Mouse (Mus musculus) midbrain, embryonic 12.5 days (tissue): Measurements from ENCODE around the gene 1190007I07Rik. TPM values are rescaled to one million over a fixed set of nuclear protein-coding genes. Genes with fewer than 3 reads are reported as not detected.
"Not testable (repeated sequence)": the region's sequence is repeated elsewhere in the genome, so short reads cannot be mapped to it uniquely, and the experiment has no call there.

Experiments used
- ATAC-seq: fragments of 200-750 bp; cut with Nextera tagmentation; 2 replicates; pipeline ENCODE4 v1.8.0; 2017; ENCODE audit warnings: low read depth, moderate TSS enrichment, moderate library complexity; ENCODE audit not compliant: low FRiP score
- H3K27ac ChIP-seq: fragments of 300-500 bp; sonication (generic); replicated peaks from 2 replicates; pipeline ENCODE4 v1.5.1; 2016; ENCODE audit warnings: mild to moderate bottlenecking
- H3K27me3 ChIP-seq: fragments of 300-500 bp; sonication (generic); 2 replicates; pipeline ENCODE4 v1.6.1; 2016; ENCODE audit warnings: mild to moderate bottlenecking
- H3K36me3 ChIP-seq: fragments of 300-500 bp; sonication (generic); 2 replicates; pipeline ENCODE4 v1.6.1; 2016
- H3K4me1 ChIP-seq: fragments of 300-500 bp; sonication (generic); 2 replicates; pipeline ENCODE4 v1.6.1; 2016
- H3K4me2 ChIP-seq: fragments of 300-500 bp; sonication (generic); replicated peaks from 2 replicates; pipeline ENCODE4 v1.6.1; 2016; ENCODE audit warnings: mild to moderate bottlenecking, moderate library complexity
- H3K4me3 ChIP-seq: fragments of 300-500 bp; sonication (generic); 2 replicates; pipeline ENCODE4 v1.5.1; 2016; ENCODE audit warnings: mild to moderate bottlenecking
- H3K9ac ChIP-seq: fragments of 300-500 bp; sonication (generic); replicated peaks from 2 replicates; pipeline ENCODE4 v1.6.1; 2016; ENCODE audit warnings: mild to moderate bottlenecking, moderate library complexity
- H3K9me3 ChIP-seq: fragments of 300-500 bp; sonication (generic); 2 replicates; pipeline ENCODE4 v1.6.1; 2016; ENCODE audit warnings: mild to moderate bottlenecking
- WGBS: fragments of 180-500 bp; shearing (Covaris S2); methylation state at CpG from one replicate; pipeline ENCODE4 v1.1.7; 2016; 5-methylcytosine and 5-hydroxymethylcytosine counted together
- polyA plus RNA-seq: library from polyadenylated mRNA; unstranded; fragments of >200 nt; fragmentation: Nextera tagmentation; extraction: Ambion mirVana; gene quantifications from 2 replicates; pipeline ENCODE4 v1.2.1, GENCODE M21; 2016

1190007I07Rik gene
- polyA plus RNA-seq, 1 experiment from 2014 or later = 40.6 TPM

DNA sequence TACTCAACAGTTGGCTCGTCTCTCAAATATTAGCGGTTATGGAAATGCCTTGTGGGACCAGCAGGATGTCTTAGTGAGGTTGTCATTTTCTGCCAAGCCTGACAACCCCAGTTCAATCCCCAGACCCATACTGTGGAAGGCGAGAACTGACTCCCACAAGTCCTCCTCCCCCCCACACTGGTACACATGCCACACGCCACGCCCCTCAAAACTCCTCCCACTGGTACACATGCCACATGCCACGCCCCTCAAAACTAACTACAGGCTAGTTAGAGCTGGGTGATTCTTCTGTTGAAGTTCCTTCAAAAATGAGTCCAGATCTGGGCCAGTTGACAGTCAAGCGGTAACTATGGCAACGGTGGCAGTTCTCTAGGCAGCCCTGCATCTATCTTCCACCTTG, 23.1 kb upstream of the 1190007I07Rik start:
- Histone ChIP-seq H3K9me3 (no peaks in the 10 kb centered on the region), H3K4me1 (no peaks in the 10 kb centered on the region), H3K9ac (no peak overlapping the region), H3K36me3 (peaks cover 77% of the 10 kb centered on the region), H3K4me2 (no peak overlapping the region), H3K27ac (no peak overlapping the region), H3K4me3 (no peak overlapping the region), H3K27me3 (no peaks in the 10 kb centered on the region)
- ATAC-seq = no peak
- WGBS = 97% methylated on average over 8 of the region's 8 CpGs

GRCm38 (mm10) chr10:82641481-82641880, 18.5 kb upstream of the 1190007I07Rik start:
- peaks cover 93% of the 10 kb centered on the region for H3K36me3 ChIP-seq
- no peak for ATAC-seq
- 85% methylated on average over 9 of the region's 9 CpGs for WGBS

DNA sequence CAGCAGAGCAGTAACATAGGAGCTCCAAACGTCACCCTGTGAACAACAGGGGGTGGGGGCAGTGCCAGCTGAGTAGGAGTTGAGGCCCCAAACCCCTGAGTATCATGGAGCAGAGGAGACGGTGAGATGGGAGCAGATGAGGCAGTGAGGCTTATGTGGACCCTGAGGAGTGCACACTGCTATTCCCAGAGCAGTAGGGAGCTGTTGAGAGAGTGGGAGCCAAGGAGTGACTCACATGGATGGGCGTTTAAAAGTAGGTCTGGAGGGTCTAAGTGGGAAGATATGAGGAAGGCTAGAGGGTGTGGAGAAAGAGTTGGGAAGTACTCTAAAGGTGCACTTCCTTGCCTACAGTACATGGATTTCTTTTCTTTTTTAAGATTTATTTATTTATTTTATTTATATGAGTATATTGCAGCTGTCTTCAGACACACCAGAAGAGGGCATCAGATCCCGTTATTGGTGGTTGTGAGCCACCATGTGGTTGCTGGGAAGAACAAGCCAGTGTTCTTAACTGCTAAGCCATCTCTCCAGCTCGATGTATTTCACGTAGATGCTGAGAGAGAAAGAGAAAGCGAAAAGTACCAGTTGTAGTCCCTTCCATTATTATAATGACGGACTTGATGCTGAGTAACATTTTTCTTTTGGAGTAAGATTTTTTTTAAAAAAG, 16.1 kb upstream of the 1190007I07Rik start:
- no peaks in the 10 kb centered on the region for H3K27me3 ChIP-seq
- H3K4me3 ChIP-seq = no peak overlapping the region
- H3K4me2 ChIP-seq = no peak overlapping the region
- H3K27ac ChIP-seq = no peak overlapping the region
- no peaks in the 10 kb centered on the region for H3K9me3 ChIP-seq
- 88% methylated on average over 8 of the region's 8 CpGs for WGBS
- peaks cover 76% of the 10 kb centered on the region for H3K36me3 ChIP-seq
- ATAC-seq = no peak
- H3K9ac ChIP-seq = no peak overlapping the region
- H3K4me1 ChIP-seq = no peaks in the 10 kb centered on the region

More at GRCm38 (mm10) chr10:82641481-82641880, 18.5 kb upstream of the 1190007I07Rik start:
- no peaks in the 10 kb centered on the region for H3K9me3 ChIP-seq
- H3K4me1 ChIP-seq = no peaks in the 10 kb centered on the region
- H3K27me3 ChIP-seq = no peaks in the 10 kb centered on the region
- H3K4me3 ChIP-seq = no peak overlapping the region
- H3K9ac ChIP-seq = no peak overlapping the region
- no peak overlapping the region for H3K4me2 ChIP-seq
- H3K27ac ChIP-seq = no peak overlapping the region

GRCm38 (mm10) chr10:82636321-82636720, 13.3 kb upstream of the 1190007I07Rik start:
- ATAC-seq = no peak
- no peaks in the 10 kb centered on the region for H3K27me3 ChIP-seq
- WGBS = 97% methylated on average over 3 of the region's 3 CpGs

GRCm38 (mm10) chr10:82634348-82634747, 11.3 kb upstream of the 1190007I07Rik start:
- peaks cover 16% of the 10 kb centered on the region for H3K4me1 ChIP-seq
- no peak overlapping the region for H3K4me3 ChIP-seq
- no peaks in the 10 kb centered on the region for H3K27me3 ChIP-seq
- no peaks in the 10 kb centered on the region for H3K9me3 ChIP-seq
- no peak overlapping the region for H3K4me2 ChIP-seq
- WGBS = 98% methylated on average over 7 of the region's 7 CpGs
- ATAC-seq = no peak
- H3K27ac ChIP-seq = no peak overlapping the region
- peaks cover 57% of the 10 kb centered on the region for H3K36me3 ChIP-seq
- no peak overlapping the region for H3K9ac ChIP-seq

More at GRCm38 (mm10) chr10:82636321-82636720, 13.3 kb upstream of the 1190007I07Rik start:
- Histone ChIP-seq H3K27ac (no peak overlapping the region), H3K4me2 (no peak overlapping the region), H3K4me1 (peaks cover 5% of the 10 kb centered on the region), H3K4me3 (no peak overlapping the region), H3K36me3 (peaks cover 73% of the 10 kb centered on the region), H3K9me3 (no peaks in the 10 kb centered on the region), H3K9ac (no peak overlapping the region)

- no peak overlapping the region for H3K9ac ChIP-seq
- WGBS = 96% methylated on average over 12 of the region's 12 CpGs
- ATAC-seq = no peak
- no peak overlapping the region for H3K4me3 ChIP-seq
- peaks cover 22% of the 10 kb centered on the region for H3K4me1 ChIP-seq
- no peak overlapping the region for H3K27ac ChIP-seq
- H3K36me3 ChIP-seq = peaks cover 45% of the 10 kb centered on the region
- no peaks in the 10 kb centered on the region for H3K9me3 ChIP-seq
- no peaks in the 10 kb centered on the region for H3K27me3 ChIP-seq
- no peak overlapping the region for H3K4me2 ChIP-seq
Observed at GRCm38 (mm10) chr10:82632496-82633280, 9.7 kb upstream of the 1190007I07Rik start.

- Histone ChIP-seq H3K27ac (no peak overlapping the region), H3K9ac (0 out of 2 replicates have a peak overlapping the region, but pooled peaks have one; percentile 77), H3K4me1 (peaks cover 22% of the 10 kb centered on the region), H3K9me3 (no peaks in the 10 kb centered on the region), H3K4me2 (peak overlapping the region; percentile 79), H3K27me3 (no peaks in the 10 kb centered on the region), H3K36me3 (peaks cover 33% of the 10 kb centered on the region), H3K4me3 (peak overlapping the region; percentile 69; the same call in 1 of the 2 replicates)
- WGBS = 86% methylated on average over 7 of the region's 7 CpGs
- no peak for ATAC-seq
Observed at GRCm38 (mm10) chr10:82631133-82631532, 8.1 kb upstream of the 1190007I07Rik start.

- peaks cover 33% of the 10 kb centered on the region for H3K36me3 ChIP-seq
- H3K27me3 ChIP-seq = no peaks in the 10 kb centered on the region
- H3K9me3 ChIP-seq = no peaks in the 10 kb centered on the region
- peak overlapping the region; percentile 77 for H3K9ac ChIP-seq
- peaks cover 22% of the 10 kb centered on the region for H3K4me1 ChIP-seq
- peak overlapping the region; percentile 92 for H3K27ac ChIP-seq
- no peak for ATAC-seq
- H3K4me2 ChIP-seq = peak overlapping the region; percentile 79
- H3K4me3 ChIP-seq = peak overlapping the region; percentile 69
- 24% methylated on average over 7 of the region's 7 CpGs for WGBS
Observed at GRCm38 (mm10) chr10:82630497-82630896, 7.5 kb upstream of the 1190007I07Rik start.

GRCm38 (mm10) chr10:82629586-82630255, 6.7 kb upstream of the 1190007I07Rik start, which contains the start of gene Tdg:
TSS of gene Tdg (plus strand) at chr10:82629828.
- WGBS = 0% methylated on average over 66 of the region's 78 CpGs
- not testable (repeated sequence) for H3K9me3 ChIP-seq

GRCm38 (mm10) chr10:82629111-82629585, 6.1 kb upstream of the 1190007I07Rik start:
- H3K27ac ChIP-seq = peak overlapping the region; percentile 92

More at GRCm38 (mm10) chr10:82629586-82630255, 6.7 kb upstream of the 1190007I07Rik start, which contains the start of gene Tdg:
- Histone ChIP-seq H3K36me3 (peaks cover 31% of the 10 kb centered on the region), H3K27ac (peak within 1 kb of the TSS; percentile 92), H3K9ac (peak within 1 kb of the TSS; percentile 77), H3K4me3 (peak within 1 kb of the TSS; percentile 69), H3K4me1 (peaks cover 22% of the 10 kb centered on the region), H3K4me2 (peak within 1 kb of the TSS; percentile 81)
- peak; percentile 98 for ATAC-seq
- H3K27me3 ChIP-seq = not testable (repeated sequence)

GRCm38 (mm10) chr10:82623553-82623932, 515 bp upstream of the 1190007I07Rik start:
- Histone ChIP-seq H3K9ac (peak overlapping the region; percentile 80), H3K4me2 (peak overlapping the region; percentile 60), H3K4me3 (peak overlapping the region; percentile 72), H3K27ac (peak overlapping the region; percentile 82)
- not testable (repeated sequence) for H3K4me1 ChIP-seq, H3K36me3 ChIP-seq, H3K9me3 ChIP-seq, H3K27me3 ChIP-seq
- ATAC-seq = peak; percentile 8
- 6% methylated on average over 2 of the region's 2 CpGs for WGBS

More at GRCm38 (mm10) chr10:82629111-82629585, 6.1 kb upstream of the 1190007I07Rik start:
- ATAC-seq = peak; percentile 76
- no peaks in the 10 kb centered on the region for H3K27me3 ChIP-seq
- peak overlapping the region; percentile 69 for H3K4me3 ChIP-seq
- H3K4me2 ChIP-seq = peak overlapping the region; percentile 81
- H3K36me3 ChIP-seq = peaks cover 27% of the 10 kb centered on the region
- WGBS = 5% methylated on average over 11 of the region's 11 CpGs
- no peaks in the 10 kb centered on the region for H3K9me3 ChIP-seq
- peaks cover 22% of the 10 kb centered on the region for H3K4me1 ChIP-seq
- peak overlapping the region; percentile 77 for H3K9ac ChIP-seq
